Mouse (Mus musculus) layer of hippocampus, adult 11-12 months (tissue): ENCODE data around the gene Tdp1.

Source experiments
- DNase-seq: peaks from one replicate; pipeline ENCODE4 v3.0.0; 2022; ENCODE audit warnings: low spot score

Gene Tdp1

GRCm38 (mm10) chr12:100000381-100000780 lies 116.1 kb downstream of the Tdp1 start:
- DNase-seq, result no peak

GRCm38 (mm10) chr12:100001246-100001645 lies 116.9 kb downstream of the Tdp1 start:
- DNase-seq, result no peak

- DNase-seq, result no peak
Measured at GRCm38 (mm10) chr12:100001910-100002309, 117.6 kb downstream of the Tdp1 start.

- peak; percentile 58 for DNase-seq
Measured at GRCm38 (mm10) chr12:100002914-100003587, 118.7 kb downstream of the Tdp1 start.
